Mouse (Mus musculus) 3T3-L1 (cell line): ENCODE measurements around the gene Ermap.

ENCODE experiments used
- DNase-seq: peaks from one replicate; pipeline ENCODE4 v3.0.0-alpha.2; 2015; ENCODE audit warnings: low read depth, low spot score

Gene Ermap

GRCm38 (mm10) chr4:119189864-119190263 lies at the start of gene Ermap:
TSS of gene Ermap (minus strand) at chr4:119190011.
- no peak for DNase-seq

- DNase-seq, result peak; percentile 88
Observed at GRCm38 (mm10) chr4:119239181-119239682, 49.4 kb upstream of the Ermap start.

- no peak for DNase-seq
Observed at GRCm38 (mm10) chr4:119238661-119239060, 48.9 kb upstream of the Ermap start.

- peak; percentile 26 for DNase-seq
Observed at GRCm38 (mm10) chr4:119234348-119234747, 44.5 kb upstream of the Ermap start.

- DNase-seq, result peak; percentile 86
Observed at GRCm38 (mm10) chr4:119233256-119233901, 43.6 kb upstream of the Ermap start.

GRCm38 (mm10) chr4:119232410-119233255 lies 42.8 kb upstream of the Ermap start, which contains the start of the genes AU022252 and P3h1:
TSS of gene AU022252 (minus strand) at chr4:119232712.
TSS of gene P3h1 (plus strand) at chr4:119232915.
- peak; percentile 99 for DNase-seq

- no peak for DNase-seq
Observed at GRCm38 (mm10) chr4:119226751-119227150, 36.9 kb upstream of the Ermap start.

- no peak for DNase-seq
Observed at GRCm38 (mm10) chr4:119225719-119226118, 35.9 kb upstream of the Ermap start.

- DNase-seq, result no peak
Observed at GRCm38 (mm10) chr4:119224534-119224933, 34.7 kb upstream of the Ermap start.

GRCm38 (mm10) chr4:119223696-119224095 lies 33.9 kb upstream of the Ermap start:
- DNase-seq, result peak; percentile 76

GRCm38 (mm10) chr4:119218169-119218568 lies 28.4 kb upstream of the Ermap start, which contains the start of gene Tmem269:
TSS of gene Tmem269 (minus strand) at chr4:119218217.
- no peak for DNase-seq

- DNase-seq, result peak; percentile 27
Observed at GRCm38 (mm10) chr4:119216667-119217066, 26.9 kb upstream of the Ermap start.

- peak; percentile 67 for DNase-seq
Observed at GRCm38 (mm10) chr4:119204672-119205071, 14.9 kb upstream of the Ermap start.

GRCm38 (mm10) chr4:119198105-119198504 lies 8.3 kb upstream of the Ermap start:
- DNase-seq, result no peak

- peak; percentile 20 for DNase-seq
Observed at GRCm38 (mm10) chr4:119195582-119196320, 5.9 kb upstream of the Ermap start.

GRCm38 (mm10) chr4:119194909-119195581 lies 5.2 kb upstream of the Ermap start, which contains the start of gene Svbp:
TSS of gene Svbp (plus strand) at chr4:119195306.
- DNase-seq, result peak; percentile 79

- DNase-seq, result no peak
Observed at GRCm38 (mm10) chr4:119192757-119193156, 2.9 kb upstream of the Ermap start.

GRCm38 (mm10) chr4:119191273-119191672 lies 1.5 kb upstream of the Ermap start:
- no peak for DNase-seq

- no peak for DNase-seq
Observed at GRCm38 (mm10) chr4:119190618-119191017, 807 bp upstream of the Ermap start.

- DNase-seq, result no peak
Observed at GRCm38 (mm10) chr4:119189392-119189791, 419 bp downstream of the Ermap start.
